Mouse (Mus musculus) forebrain, embryonic 16.5 days (tissue): ENCODE data around the gene Icam4. TPM values are rescaled to one million over a fixed set of nuclear protein-coding genes. Genes with fewer than 3 reads are reported as not detected.
A peak's percentile ranks its signal among the peaks of the same experiment; 100 is the strongest.

Experiments used
- ATAC-seq: fragments of 200-750 bp; cut with Nextera tagmentation; 2 replicates; pipeline ENCODE4 v1.8.0; 2017; ENCODE audit warnings: mild to moderate bottlenecking, moderate library complexity
- H3K27ac ChIP-seq: fragments of 300-500 bp; sonication (generic); 2 replicates; pipeline ENCODE4 v1.5.1; 2014; ENCODE audit warnings: low read length, control low read depth
- H3K27me3 ChIP-seq: fragments of 300-500 bp; sonication (generic); replicated peaks from 2 replicates; pipeline ENCODE4 v1.6.1; 2014; ENCODE audit warnings: low read length; ENCODE audit not compliant: control insufficient read depth, insufficient read depth
- H3K36me3 ChIP-seq: fragments of 300-500 bp; sonication (generic); 2 replicates; pipeline ENCODE4 v1.6.1; 2014; ENCODE audit not compliant: control insufficient read depth, insufficient read depth
- H3K4me1 ChIP-seq: fragments of 300-500 bp; sonication (generic); replicated peaks from 2 replicates; pipeline ENCODE4 v1.6.1; 2014; ENCODE audit warnings: low read length; ENCODE audit not compliant: control insufficient read depth, insufficient read depth
- H3K4me2 ChIP-seq: fragments of 300-500 bp; sonication (generic); 2 replicates; pipeline ENCODE4 v1.6.1; 2014; ENCODE audit warnings: mild to moderate bottlenecking, low read length, control low read depth
- H3K4me3 ChIP-seq: fragments of 300-500 bp; sonication (generic); replicated peaks from 2 replicates; pipeline ENCODE4 v1.5.1; 2014; ENCODE audit warnings: mild to moderate bottlenecking, low read length, control low read depth
- H3K9ac ChIP-seq: fragments of 300-500 bp; sonication (generic); replicated peaks from 2 replicates; pipeline ENCODE4 v1.6.1; 2014; ENCODE audit warnings: low read depth, low read length, control low read depth
- H3K9me3 ChIP-seq: fragments of 300-500 bp; sonication (generic); 2 replicates; pipeline ENCODE4 v1.6.1; 2016; ENCODE audit warnings: low read length; ENCODE audit not compliant: control insufficient read depth
- WGBS: fragments of 180-500 bp; shearing (Covaris S2); extraction: QIAGEN DNeasy Blood & Tissue Kit; methylation state at CpG from one replicate; pipeline ENCODE4 v1.1.7; 2014; 5-methylcytosine and 5-hydroxymethylcytosine counted together
- polyA plus RNA-seq: library from polyadenylated mRNA; unstranded; fragments of >200 nt; fragmentation: Nextera tagmentation; extraction: Ambion mirVana; gene quantifications from 2 replicates; pipeline ENCODE4 v1.2.1, GENCODE M21; 2015

Icam4 gene
- polyA plus RNA-seq, 1 experiment from 2014 or later: not detected

DNA sequence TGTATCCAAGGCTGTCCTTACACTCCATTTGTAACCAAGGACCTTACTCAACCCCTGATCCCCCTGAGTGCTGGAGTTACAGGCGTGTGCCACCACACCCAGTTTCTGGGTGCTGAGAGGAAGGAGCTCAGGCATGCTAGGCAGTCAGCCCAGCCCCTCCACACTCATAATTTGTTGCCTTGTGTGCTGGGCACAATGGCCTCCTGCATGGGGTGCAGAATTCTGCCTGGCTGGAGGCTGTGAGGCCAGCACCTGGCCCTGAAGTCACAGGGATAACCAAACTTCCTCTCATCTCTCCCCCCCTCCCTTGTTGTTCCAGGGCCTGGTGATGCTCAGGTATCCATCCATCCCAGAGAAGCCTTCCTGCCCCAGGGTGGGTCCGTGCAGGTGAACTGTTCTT, 10.6 kb upstream of the Icam4 start:
- H3K36me3 ChIP-seq: no peaks in the 10 kb centered on the region
- ATAC-seq: no peak
- no peak overlapping the region for H3K4me3 ChIP-seq
- H3K27me3 ChIP-seq: peaks cover 35% of the 10 kb centered on the region
- WGBS: 71% methylated on average over 2 of the region's 2 CpGs
- no peak overlapping the region for H3K27ac ChIP-seq
- no peak overlapping the region for H3K9ac ChIP-seq
- no peaks in the 10 kb centered on the region for H3K9me3 ChIP-seq
- H3K4me2 ChIP-seq: no peak overlapping the region
- H3K4me1 ChIP-seq: peaks cover 5% of the 10 kb centered on the region; the same call in 1 of the 2 replicates

DNA sequence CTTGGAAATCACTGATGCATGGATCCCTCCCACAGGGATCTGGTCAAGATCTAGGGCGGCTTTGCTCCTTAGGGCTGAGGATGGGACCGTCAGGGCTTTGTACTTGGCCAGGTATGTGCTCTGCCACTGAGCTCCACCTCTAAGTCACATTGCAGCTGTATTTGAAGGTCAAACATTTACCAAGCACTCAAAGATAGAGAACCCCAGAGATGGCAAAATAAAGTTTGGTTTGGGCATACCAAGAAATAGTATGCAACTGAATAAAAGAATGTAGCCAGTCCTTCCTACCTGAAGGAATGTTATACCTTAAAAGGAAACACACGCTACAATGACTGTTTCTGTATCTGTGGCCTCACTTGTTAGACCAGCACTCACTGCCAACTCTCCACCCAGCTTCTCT, 7.8 kb upstream of the Icam4 start:
- no peaks in the 10 kb centered on the region for H3K36me3 ChIP-seq
- H3K27me3 ChIP-seq: peaks cover 22% of the 10 kb centered on the region
- no peaks in the 10 kb centered on the region for H3K9me3 ChIP-seq
- no peak overlapping the region for H3K9ac ChIP-seq
- WGBS: 86% methylated on average over 3 of the region's 3 CpGs
- no peak overlapping the region for H3K27ac ChIP-seq
- H3K4me3 ChIP-seq: no peak overlapping the region
- ATAC-seq: no peak
- no peaks in the 10 kb centered on the region for H3K4me1 ChIP-seq
- no peak overlapping the region for H3K4me2 ChIP-seq

DNA sequence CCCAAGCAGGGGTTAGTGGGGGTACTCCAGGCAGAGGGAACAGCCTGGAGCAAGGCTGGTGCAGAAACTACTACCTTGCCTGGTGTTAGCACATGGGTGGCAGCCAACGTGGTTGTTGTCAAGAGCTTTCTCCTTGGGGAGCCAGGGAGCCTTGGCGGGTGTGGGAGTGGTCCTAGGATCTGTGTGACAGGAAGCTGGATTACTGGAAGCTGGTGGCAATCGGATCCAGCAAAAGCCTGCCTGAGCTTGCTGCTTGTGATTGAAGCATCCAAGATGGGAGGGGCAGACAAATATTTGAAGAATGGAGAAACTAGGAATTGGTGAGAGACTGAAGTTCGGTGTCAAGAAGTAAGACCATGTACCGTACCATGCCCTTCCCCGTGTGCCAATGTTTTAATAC, 6.9 kb upstream of the Icam4 start:
- Histone ChIP-seq H3K9ac (no peak overlapping the region), H3K27ac (no peak overlapping the region), H3K36me3 (no peaks in the 10 kb centered on the region), H3K4me1 (no peaks in the 10 kb centered on the region), H3K4me2 (no peak overlapping the region), H3K9me3 (no peaks in the 10 kb centered on the region), H3K4me3 (no peak overlapping the region), H3K27me3 (peaks cover 14% of the 10 kb centered on the region)
- no peak for ATAC-seq
- 65% methylated on average over 6 of the region's 6 CpGs for WGBS

DNA sequence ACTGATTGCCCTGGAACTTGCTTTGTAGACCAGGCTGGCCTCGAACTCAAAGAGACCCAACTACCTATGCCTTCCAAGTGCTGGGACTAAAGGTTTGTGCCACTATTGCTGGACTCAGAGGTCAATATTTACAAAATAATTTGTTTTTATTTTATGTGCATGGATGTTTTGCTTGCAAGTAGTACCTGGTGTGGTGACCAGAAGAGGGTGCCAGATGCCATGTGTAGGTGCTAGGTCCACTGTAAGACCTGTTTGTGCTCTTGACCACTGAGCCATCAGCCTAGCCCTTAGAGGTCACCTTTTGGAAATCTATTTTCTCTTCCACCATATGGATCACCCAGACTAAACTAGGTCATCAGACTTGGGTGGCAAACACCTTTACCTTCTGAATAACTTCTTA, 6.4 kb upstream of the Icam4 start:
- peaks cover 11% of the 10 kb centered on the region for H3K27me3 ChIP-seq
- no peaks in the 10 kb centered on the region for H3K4me1 ChIP-seq
- H3K9ac ChIP-seq: no peak overlapping the region
- ATAC-seq: no peak
- WGBS: 74% methylated on average over 1 of the region's 1 CpGs
- H3K27ac ChIP-seq: no peak overlapping the region
- no peak overlapping the region for H3K4me3 ChIP-seq
- H3K4me2 ChIP-seq: no peak overlapping the region
- H3K36me3 ChIP-seq: no peaks in the 10 kb centered on the region
- H3K9me3 ChIP-seq: no peaks in the 10 kb centered on the region

DNA sequence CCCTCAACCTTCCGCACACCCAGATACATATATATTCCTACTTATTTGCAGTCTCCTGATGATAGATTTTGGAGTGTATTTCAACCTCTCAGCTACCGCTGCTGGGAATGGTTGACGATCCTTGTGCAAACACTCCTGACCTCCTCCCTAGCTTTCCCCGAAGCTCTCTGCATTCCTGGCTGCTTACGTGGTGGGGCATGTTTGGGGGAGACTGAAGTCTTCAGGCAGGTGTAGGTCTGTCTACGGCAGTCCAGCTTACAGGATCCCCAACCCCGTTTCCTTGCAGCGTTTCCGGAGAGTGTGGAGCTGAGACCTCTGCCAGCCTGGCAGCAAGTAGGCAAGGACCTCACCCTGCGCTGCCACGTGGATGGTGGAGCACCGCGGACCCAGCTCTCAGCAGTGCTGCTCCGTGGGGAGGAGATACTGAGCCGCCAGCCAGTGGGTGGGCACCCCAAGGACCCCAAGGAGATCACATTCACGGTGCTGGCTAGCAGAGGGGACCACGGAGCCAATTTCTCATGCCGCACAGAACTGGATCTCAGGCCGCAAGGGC, 3.8 kb upstream of the Icam4 start:
- Histone ChIP-seq H3K4me3 (no peak overlapping the region), H3K4me1 (peaks cover 10% of the 10 kb centered on the region), H3K9ac (no peak overlapping the region), H3K4me2 (no peak overlapping the region), H3K27ac (no peak overlapping the region), H3K9me3 (no peaks in the 10 kb centered on the region), H3K27me3 (peaks cover 25% of the 10 kb centered on the region), H3K36me3 (no peaks in the 10 kb centered on the region)
- no peak for ATAC-seq
- WGBS: 78% methylated on average over 19 of the region's 19 CpGs

DNA sequence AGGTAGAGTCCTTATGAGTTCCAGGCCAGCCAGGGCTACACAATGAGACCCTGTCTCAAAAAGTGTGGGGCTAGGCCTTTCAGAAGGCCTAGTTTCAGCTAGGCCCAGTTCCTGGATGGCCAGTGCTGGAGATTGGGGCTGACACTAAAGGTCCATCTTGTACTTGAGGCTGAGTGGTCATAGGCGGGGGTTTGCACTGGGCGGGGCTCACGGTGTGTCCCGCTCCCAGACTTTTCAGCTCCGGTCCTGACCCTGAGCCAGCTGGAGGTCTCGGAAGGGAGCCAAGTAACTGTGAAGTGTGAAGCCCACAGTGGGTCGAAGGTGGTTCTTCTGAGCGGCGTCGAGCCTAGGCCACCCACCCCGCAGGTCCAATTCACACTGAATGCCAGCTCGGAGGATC, 2.3 kb upstream of the Icam4 start:
- Histone ChIP-seq H3K36me3 (no peaks in the 10 kb centered on the region), H3K27ac (no peak overlapping the region), H3K9me3 (no peaks in the 10 kb centered on the region), H3K4me1 (peaks cover 19% of the 10 kb centered on the region), H3K9ac (no peak overlapping the region), H3K4me3 (no peak overlapping the region), H3K4me2 (no peak overlapping the region), H3K27me3 (peaks cover 30% of the 10 kb centered on the region)
- 82% methylated on average over 12 of the region's 12 CpGs for WGBS
- no peak for ATAC-seq

DNA sequence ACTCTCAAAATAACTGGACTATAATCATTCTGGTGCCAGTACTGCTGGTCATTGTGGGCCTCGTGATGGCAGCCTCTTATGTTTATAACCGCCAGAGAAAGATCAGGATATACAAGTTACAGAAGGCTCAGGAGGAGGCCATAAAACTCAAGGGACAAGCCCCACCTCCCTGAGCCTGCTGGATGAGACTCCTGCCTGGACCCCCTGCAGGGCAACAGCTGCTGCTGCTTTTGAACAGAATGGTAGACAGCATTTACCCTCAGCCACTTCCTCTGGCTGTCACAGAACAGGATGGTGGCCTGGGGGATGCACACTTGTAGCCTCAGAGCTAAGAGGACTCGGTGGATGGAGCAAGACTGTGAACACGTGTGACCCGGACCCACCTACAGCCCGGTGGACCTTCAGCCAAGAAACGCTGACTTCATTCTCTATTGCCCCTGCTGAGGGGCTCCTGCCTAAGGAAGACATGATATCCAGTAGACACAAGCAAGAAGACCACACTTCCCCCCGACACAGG, 1.3 kb upstream of the Icam4 start:
- ATAC-seq: no peak

DNA sequence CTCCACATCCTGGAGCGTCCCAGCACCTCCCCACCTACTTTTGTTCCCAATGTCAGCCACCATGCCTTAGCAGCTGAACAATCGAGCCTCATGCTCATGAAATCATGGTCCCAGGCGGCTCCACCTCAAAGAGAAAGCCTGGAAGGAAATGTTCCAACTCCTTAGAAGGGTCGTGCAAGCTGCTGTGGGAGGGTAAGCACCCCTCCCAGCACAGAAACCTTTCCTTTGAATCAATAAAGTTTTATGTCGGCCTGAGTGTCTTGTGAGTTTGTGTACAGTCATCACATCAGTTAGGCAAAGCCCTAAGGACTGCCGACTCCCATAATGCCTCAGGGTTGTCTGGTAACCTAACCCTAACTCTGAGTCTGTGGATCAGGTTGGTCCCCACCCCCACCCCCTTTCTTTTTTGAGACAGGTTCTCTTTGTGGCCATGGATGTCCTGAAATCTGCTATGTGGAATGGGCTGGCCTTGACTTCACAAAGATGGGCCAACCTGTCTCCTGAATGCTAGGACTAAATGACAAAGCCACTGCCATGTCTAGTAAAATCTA, 538 bp upstream of the Icam4 start:
- 73% methylated on average over 6 of the region's 6 CpGs for WGBS
- H3K9me3 ChIP-seq: no peaks in the 10 kb centered on the region
- ATAC-seq: no peak

More for the DNA sequence above, 1.3 kb upstream of the Icam4 start:
- Histone ChIP-seq H3K9ac (no peak overlapping the region), H3K4me2 (no peak overlapping the region), H3K9me3 (no peaks in the 10 kb centered on the region), H3K27me3 (peaks cover 37% of the 10 kb centered on the region), H3K36me3 (no peaks in the 10 kb centered on the region), H3K4me3 (no peak overlapping the region), H3K27ac (no peak overlapping the region), H3K4me1 (peaks cover 29% of the 10 kb centered on the region)
- 60% methylated on average over 8 of the region's 8 CpGs for WGBS

DNA sequence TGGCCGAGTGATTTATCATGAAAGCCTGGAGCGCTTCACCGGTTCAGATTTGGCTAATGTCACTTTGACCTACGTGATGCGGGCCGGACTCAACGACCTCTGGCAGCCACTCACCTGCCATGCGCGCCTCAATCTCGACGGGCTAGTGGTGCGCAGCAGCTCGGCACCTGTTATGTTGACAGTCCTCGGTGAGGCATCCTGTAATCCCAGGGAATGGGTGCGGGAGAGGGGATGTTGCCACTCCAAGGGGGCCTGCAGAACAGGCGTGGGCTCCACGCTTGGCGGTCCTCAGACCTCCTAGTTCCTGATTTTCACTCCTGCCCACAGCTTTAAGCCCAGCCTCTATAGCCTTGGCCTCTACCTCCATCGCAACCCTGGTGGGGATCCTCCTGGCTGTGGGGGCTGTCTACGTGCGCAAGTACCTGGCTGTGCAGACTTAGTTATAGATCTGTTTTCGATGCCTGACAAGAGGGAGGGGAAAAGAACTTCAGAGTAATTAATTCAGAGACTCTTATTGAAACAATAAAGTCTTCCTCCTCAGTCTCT, 955 bp downstream of the Icam4 start:
- H3K4me3 ChIP-seq: no peak overlapping the region

More for the DNA sequence above, 538 bp upstream of the Icam4 start:
- Histone ChIP-seq H3K4me1 (peaks cover 37% of the 10 kb centered on the region), H3K4me2 (no peak overlapping the region), H3K27me3 (peaks cover 45% of the 10 kb centered on the region), H3K27ac (no peak overlapping the region), H3K4me3 (no peak overlapping the region), H3K9ac (no peak overlapping the region), H3K36me3 (no peaks in the 10 kb centered on the region)

More for the DNA sequence above, 955 bp downstream of the Icam4 start:
- Histone ChIP-seq H3K27ac (no peak overlapping the region), H3K27me3 (peaks cover 57% of the 10 kb centered on the region), H3K9ac (no peak overlapping the region), H3K4me1 (peaks cover 38% of the 10 kb centered on the region), H3K36me3 (no peaks in the 10 kb centered on the region), H3K9me3 (no peaks in the 10 kb centered on the region), H3K4me2 (peak overlapping the region; percentile 99; the same call in 1 of the 2 replicates)
- ATAC-seq: no peak
- 21% methylated on average over 22 of the region's 22 CpGs for WGBS
